Mouse (Mus musculus): Measurements from ENCODE around the gene Lemd2. TPM values are rescaled to one million over a fixed set of nuclear protein-coding genes. Genes with fewer than 3 reads are reported as not detected.

The Lemd2 gene
- 11.1 and 14.4 TPM in 2 replicates for polyA plus RNA-seq (2016; fragmentation: Nextera tagmentation; extraction: Ambion mirVana)

GRCm38 (mm10) chr17:27204075-27204909, at the start of gene Lemd2:
Lemd2 (minus strand) TSS chr17:27204469.
- H3K27me3 ChIP-seq (ENCODE audit: insufficient read depth, poor library complexity, severe bottlenecking): no peaks in the 10 kb centered on the region
- H3K4me1 ChIP-seq: peaks cover 29% of the 10 kb centered on the region
- H3K27ac ChIP-seq: peak within 1 kb of the TSS; percentile 98
- H3K9me3 ChIP-seq: no peaks in the 10 kb centered on the region
- DNase-seq (ENCODE audit: low spot score): peak; percentile 96
- peak within 1 kb of the TSS; percentile 97 for H3K4me3 ChIP-seq
- peaks cover 31% of the 10 kb centered on the region for H3K36me3 ChIP-seq
- WGBS: 3% methylated on average over 96 of the region's 97 CpGs

DNA sequence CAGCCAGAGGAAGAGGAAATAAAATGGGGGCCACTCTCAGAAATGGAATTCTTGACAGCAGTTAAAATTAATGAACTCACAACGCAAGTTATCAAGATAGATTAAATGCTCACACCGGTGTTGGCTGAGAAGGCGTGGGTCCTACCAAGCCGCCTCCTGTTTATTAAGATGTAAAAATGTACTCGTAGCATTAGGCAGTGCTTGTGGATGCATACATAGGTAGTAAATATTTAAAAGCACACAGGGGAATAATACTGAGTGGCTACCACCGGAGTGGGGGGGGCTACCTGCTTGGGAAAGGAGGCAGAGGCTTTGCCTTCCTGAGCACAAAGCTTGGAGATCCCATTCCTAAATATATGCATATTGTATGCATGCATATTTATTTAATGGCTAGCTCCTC, 46.9 kb upstream of the Lemd2 start:
- DNase-seq (ENCODE audit: low spot score): no peak
- peaks cover 18% of the 10 kb centered on the region for H3K4me1 ChIP-seq
- H3K36me3 ChIP-seq: no peaks in the 10 kb centered on the region
- peaks cover 5% of the 10 kb centered on the region; the same call in 1 of the 2 replicates for H3K27me3 ChIP-seq (ENCODE audit: insufficient read depth, poor library complexity, severe bottlenecking)
- H3K9me3 ChIP-seq: no peaks in the 10 kb centered on the region
- 78% methylated on average over 6 of the region's 6 CpGs for WGBS
- no peak overlapping the region for H3K27ac ChIP-seq
- H3K4me3 ChIP-seq: no peak overlapping the region

- Histone ChIP-seq H3K4me3 (no peak overlapping the region), H3K36me3 (no peaks in the 10 kb centered on the region), H3K27me3 (ENCODE audit: insufficient read depth, poor library complexity, severe bottlenecking) (peaks cover 5% of the 10 kb centered on the region; the same call in 1 of the 2 replicates), H3K27ac (no peak overlapping the region), H3K4me1 (peaks cover 25% of the 10 kb centered on the region), H3K9me3 (no peaks in the 10 kb centered on the region)
- no peak for DNase-seq (ENCODE audit: low spot score)
- WGBS: 11% methylated on average over 4 of the region's 4 CpGs
These were observed 46.2 kb upstream of the Lemd2 start for GRCm38 (mm10) chr17:27250461-27250860.

DNA sequence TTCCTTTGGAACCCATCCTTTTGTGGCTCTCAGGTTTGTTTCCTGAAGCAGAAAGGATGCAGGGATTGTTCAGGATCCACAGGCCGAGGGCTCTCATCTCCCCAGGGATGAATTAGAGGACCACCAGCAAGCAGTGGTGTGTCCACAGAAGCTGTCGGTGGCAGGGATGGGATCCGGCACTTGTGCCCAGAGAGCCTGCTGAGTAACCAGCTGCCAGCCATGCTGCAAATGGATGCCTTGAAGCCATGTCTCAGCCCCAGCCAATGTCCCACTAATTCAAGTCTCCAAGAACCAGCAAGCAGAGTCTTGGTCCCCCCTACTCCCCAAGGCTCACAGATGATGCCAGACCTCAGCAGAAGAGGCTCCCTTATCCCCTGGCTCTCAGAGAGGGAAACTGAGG, 44.8 kb upstream of the Lemd2 start:
- no peak overlapping the region for H3K4me3 ChIP-seq
- WGBS: 86% methylated on average over 3 of the region's 3 CpGs

DNA sequence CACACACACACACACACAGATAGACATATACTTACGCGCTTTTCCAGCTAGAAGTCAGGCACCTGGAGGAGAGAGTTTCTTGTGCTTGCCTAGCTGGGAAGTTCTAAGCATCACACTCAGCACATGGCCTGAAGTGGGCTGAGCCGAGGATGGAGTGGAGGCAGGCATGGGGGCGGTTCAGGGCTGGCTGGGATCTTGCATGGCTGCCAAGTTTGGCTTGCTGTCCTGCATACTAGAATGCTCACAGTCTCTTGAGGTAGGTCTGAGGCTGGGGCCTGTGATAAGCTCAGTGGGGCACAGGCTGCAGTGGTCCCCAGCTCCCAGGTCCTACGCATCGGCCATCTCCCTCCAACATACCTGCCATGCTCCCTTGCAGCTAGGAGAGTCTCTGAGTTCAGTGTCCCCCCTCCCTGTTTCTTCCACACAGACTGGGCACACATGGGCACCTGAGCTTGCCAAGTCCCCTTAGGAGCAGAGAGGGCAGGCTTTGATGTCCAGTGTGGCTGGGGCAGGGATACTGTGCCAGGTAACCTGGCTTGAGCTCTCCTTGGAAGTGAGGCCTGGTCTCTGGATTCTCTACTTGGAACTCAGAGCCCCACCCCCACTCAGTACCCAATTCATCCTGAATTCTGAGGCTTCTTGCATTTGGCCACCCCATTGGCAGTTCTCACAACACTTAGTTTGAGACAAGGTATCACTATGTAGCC, 43.6 kb upstream of the Lemd2 start:
- H3K36me3 ChIP-seq: no peaks in the 10 kb centered on the region
- no peak overlapping the region for H3K4me3 ChIP-seq
- H3K27me3 ChIP-seq (ENCODE audit: insufficient read depth, poor library complexity, severe bottlenecking): peaks cover 5% of the 10 kb centered on the region; the same call in 1 of the 2 replicates
- no peak overlapping the region for H3K27ac ChIP-seq
- 87% methylated on average over 6 of the region's 6 CpGs for WGBS
- no peak for DNase-seq (ENCODE audit: low spot score)
- peaks cover 40% of the 10 kb centered on the region for H3K4me1 ChIP-seq
- H3K9me3 ChIP-seq: no peaks in the 10 kb centered on the region

More for the DNA sequence above, 44.8 kb upstream of the Lemd2 start:
- no peak for DNase-seq (ENCODE audit: low spot score)
- Histone ChIP-seq H3K4me1 (peaks cover 36% of the 10 kb centered on the region), H3K27ac (no peak overlapping the region), H3K9me3 (no peaks in the 10 kb centered on the region), H3K36me3 (no peaks in the 10 kb centered on the region), H3K27me3 (ENCODE audit: insufficient read depth, poor library complexity, severe bottlenecking) (peaks cover 5% of the 10 kb centered on the region; the same call in 1 of the 2 replicates)

GRCm38 (mm10) chr17:27245851-27246381, 41.6 kb upstream of the Lemd2 start:
- WGBS: 38% methylated on average over 10 of the region's 10 CpGs
- peak; percentile 88 for DNase-seq (ENCODE audit: low spot score)
- H3K27me3 ChIP-seq (ENCODE audit: insufficient read depth, poor library complexity, severe bottlenecking): peaks cover 5% of the 10 kb centered on the region; the same call in 1 of the 2 replicates
- no peaks in the 10 kb centered on the region for H3K36me3 ChIP-seq
- peak overlapping the region; percentile 66 for H3K27ac ChIP-seq
- no peaks in the 10 kb centered on the region for H3K9me3 ChIP-seq
- peaks cover 54% of the 10 kb centered on the region for H3K4me1 ChIP-seq
- H3K4me3 ChIP-seq: no peak overlapping the region

- WGBS: 54% methylated on average over 4 of the region's 4 CpGs
These were observed 40.6 kb upstream of the Lemd2 start for GRCm38 (mm10) chr17:27244912-27245311.

DNA sequence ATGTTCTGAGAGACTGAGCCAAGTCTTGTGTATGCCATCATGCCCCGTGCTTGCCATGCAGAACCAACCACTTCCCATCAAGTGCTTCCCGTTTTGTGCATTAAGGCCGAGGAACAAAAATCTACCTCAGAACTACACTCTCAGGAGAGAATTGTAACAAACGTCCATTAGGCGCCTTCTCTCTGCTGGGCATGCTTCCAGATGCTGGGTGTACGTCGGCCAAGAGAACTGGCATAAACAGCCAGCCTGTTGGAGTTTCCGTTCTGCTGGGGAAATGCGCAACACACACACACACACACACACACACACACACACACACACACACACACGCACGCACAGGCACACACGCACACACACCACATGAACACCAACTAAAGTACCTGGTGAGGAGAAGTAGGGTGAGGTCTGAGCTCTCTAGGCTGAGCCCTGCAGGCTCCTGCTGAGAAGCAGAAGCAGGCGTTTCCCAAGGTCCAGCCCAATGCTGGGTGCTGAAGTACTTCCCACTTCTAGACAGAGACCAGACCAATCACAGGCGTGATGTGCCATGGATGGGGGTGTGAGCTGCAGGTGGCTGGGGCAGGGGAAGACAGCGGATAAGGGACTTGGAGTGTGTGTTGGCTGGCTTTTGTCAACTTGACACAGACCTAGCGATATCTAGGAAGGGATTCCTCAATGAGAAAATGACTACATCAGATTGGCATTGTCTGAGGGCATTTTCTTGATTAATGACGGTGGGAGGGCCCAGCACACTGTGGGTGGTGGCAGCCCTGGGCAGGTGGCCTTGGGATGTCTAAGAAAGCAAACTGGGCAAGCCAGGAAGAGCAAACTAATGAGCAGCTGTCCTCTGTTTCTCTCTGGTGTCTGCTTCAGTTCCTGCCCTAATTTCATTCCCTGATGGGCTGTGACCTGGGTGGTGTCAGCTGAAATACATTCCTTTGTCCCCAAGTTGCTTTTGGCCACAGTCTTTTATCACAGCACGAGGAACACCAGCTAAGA, 38.2 kb upstream of the Lemd2 start:
- peaks cover 49% of the 10 kb centered on the region for H3K4me1 ChIP-seq
- no peaks in the 10 kb centered on the region for H3K36me3 ChIP-seq
- no peaks in the 10 kb centered on the region for H3K9me3 ChIP-seq
- DNase-seq (ENCODE audit: low spot score): no peak
- H3K27ac ChIP-seq: no peak overlapping the region; the same call in 1 of the 2 replicates
- no peak overlapping the region for H3K4me3 ChIP-seq
- WGBS: 62% methylated on average over 18 of the region's 18 CpGs
- H3K27me3 ChIP-seq (ENCODE audit: insufficient read depth, poor library complexity, severe bottlenecking): 0 out of 2 replicates have a peak, but pooled peaks cover under 1% of the 10 kb centered on the region

More at GRCm38 (mm10) chr17:27244912-27245311, 40.6 kb upstream of the Lemd2 start:
- no peak overlapping the region for H3K4me3 ChIP-seq
- no peaks in the 10 kb centered on the region for H3K9me3 ChIP-seq
- no peak for DNase-seq (ENCODE audit: low spot score)
- H3K27ac ChIP-seq: peak overlapping the region; percentile 66
- no peaks in the 10 kb centered on the region for H3K36me3 ChIP-seq
- H3K4me1 ChIP-seq: peaks cover 54% of the 10 kb centered on the region
- peaks cover 5% of the 10 kb centered on the region; the same call in 1 of the 2 replicates for H3K27me3 ChIP-seq (ENCODE audit: insufficient read depth, poor library complexity, severe bottlenecking)

GRCm38 (mm10) chr17:27240556-27241457, 36.5 kb upstream of the Lemd2 start:
- H3K27ac ChIP-seq: no peak overlapping the region
- H3K4me3 ChIP-seq: no peak overlapping the region
- no peak for DNase-seq (ENCODE audit: low spot score)
- H3K27me3 ChIP-seq (ENCODE audit: insufficient read depth, poor library complexity, severe bottlenecking): 0 out of 2 replicates have a peak, but pooled peaks cover 11% of the 10 kb centered on the region
- whole genome bisulfite sequencing: 31% methylated on average over 15 of the region's 15 CpGs
- H3K36me3 ChIP-seq: no peaks in the 10 kb centered on the region
- H3K4me1 ChIP-seq: peaks cover 39% of the 10 kb centered on the region
- H3K9me3 ChIP-seq: no peaks in the 10 kb centered on the region

DNA sequence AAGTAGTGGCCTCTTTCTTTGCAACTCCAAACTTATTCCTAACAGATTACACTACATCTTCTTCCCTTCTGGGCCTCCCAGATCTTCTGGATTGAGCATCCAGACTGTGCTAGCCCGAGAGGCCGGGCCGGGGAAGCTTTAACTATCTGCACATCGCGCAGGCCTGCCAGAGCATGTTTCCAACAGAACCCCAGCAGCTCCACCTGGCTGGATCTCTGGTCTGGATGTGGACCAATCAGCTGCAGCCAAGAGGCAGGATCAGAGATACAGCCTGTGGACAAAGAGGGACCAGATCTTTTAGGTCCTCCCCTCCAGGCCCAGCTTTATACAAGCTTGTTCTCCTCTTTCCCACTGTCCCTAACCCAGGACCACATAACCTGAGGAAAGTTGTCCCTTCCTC, 35.7 kb upstream of the Lemd2 start:
- Histone ChIP-seq H3K27ac (no peak overlapping the region), H3K9me3 (no peaks in the 10 kb centered on the region), H3K36me3 (no peaks in the 10 kb centered on the region), H3K4me3 (no peak overlapping the region), H3K27me3 (ENCODE audit: insufficient read depth, poor library complexity, severe bottlenecking) (0 out of 2 replicates have a peak, but pooled peaks cover 11% of the 10 kb centered on the region), H3K4me1 (peaks cover 31% of the 10 kb centered on the region)
- no peak for DNase-seq (ENCODE audit: low spot score)
- WGBS: 90% methylated on average over 5 of the region's 5 CpGs

GRCm38 (mm10) chr17:27238637-27239036, 34.4 kb upstream of the Lemd2 start:
- H3K27ac ChIP-seq: no peak overlapping the region
- 56% methylated on average over 8 of the region's 8 CpGs for WGBS
- no peaks in the 10 kb centered on the region for H3K9me3 ChIP-seq
- DNase-seq (ENCODE audit: low spot score): no peak
- H3K36me3 ChIP-seq: no peaks in the 10 kb centered on the region
- H3K27me3 ChIP-seq (ENCODE audit: insufficient read depth, poor library complexity, severe bottlenecking): 0 out of 2 replicates have a peak, but pooled peaks cover 11% of the 10 kb centered on the region
- no peak overlapping the region for H3K4me3 ChIP-seq
- peaks cover 25% of the 10 kb centered on the region for H3K4me1 ChIP-seq
